Mouse (Mus musculus) v-Abl transformed pro-B cells (cell line): ENCODE data around the gene Sdk1.

Experiments used
- in situ Hi-C, 2 experiments: fragments of 400-800 bp; cut with MboI; formaldehyde crosslinking; loops; one replicate each; pipeline ENCODE4 v1.15.1; 2025; ENCODE audit not compliant: unreplicated experiment in 2 of 2

Sdk1 gene

DNA sequence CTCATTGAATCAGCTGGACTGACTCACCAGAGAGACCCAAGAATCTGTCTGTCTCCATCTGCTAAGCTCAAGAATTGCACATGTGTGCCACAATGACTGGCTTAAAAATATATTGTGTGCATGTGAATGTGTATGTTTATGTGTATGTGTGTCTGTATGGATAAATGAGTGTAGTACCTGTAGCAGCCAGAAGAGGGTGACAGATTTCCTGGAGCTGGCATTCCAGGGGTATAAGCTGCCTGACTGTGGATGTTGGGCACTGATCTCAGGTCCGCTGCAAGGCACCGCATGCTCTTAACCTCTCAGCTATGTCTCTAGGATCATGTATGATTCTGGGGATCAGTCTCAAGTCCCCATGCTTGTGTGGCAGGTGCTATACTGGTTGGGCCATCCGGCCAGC, 839.4 kb downstream of the Sdk1 start:
- in situ Hi-C loops, result no loop called here

DNA sequence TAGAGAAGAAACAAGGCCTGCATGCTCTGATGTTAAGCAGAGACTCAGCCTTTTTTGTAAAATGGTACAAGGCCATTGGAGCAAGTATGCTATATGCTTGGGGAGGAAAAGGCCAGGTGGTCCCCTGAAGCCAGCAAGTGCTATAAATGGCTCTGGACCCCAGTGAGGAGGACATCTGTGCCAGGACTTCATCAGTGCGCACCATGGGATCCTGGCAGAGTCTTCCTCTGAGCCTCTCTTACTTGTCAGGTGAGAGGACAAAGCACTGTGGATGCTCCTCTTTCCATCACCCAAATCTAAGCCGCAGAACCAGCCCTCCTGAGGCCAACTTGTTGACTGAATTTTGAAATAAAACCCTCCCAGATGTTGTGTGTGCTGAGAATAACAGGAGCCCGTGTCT, 839.8 kb downstream of the Sdk1 start:
- in situ Hi-C loops, result no loop called here

DNA sequence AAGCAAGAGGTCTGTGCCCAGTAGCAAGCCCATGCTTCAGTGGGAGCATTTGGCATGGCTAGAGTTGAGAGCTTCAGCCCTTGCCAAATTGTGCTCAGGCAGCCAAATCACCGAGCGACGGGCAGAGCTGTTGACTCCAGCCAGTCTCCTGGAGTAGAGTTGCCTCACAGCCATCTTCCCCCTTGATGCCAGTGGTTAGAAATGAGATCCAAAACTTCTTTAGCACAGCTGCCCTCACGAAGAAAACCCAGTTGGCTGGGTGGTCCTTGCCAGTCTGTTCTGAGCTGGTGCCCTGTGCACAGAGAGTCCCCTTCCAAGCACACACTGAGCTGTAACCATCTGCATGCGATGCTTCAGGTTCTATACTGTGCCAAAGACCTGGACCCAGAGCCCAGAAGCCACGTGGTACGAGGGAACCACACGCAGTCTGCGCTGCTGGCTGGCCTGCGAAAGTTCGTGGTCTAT, 855.1 kb downstream of the Sdk1 start:
- in situ Hi-C loops, result no loop called here

DNA sequence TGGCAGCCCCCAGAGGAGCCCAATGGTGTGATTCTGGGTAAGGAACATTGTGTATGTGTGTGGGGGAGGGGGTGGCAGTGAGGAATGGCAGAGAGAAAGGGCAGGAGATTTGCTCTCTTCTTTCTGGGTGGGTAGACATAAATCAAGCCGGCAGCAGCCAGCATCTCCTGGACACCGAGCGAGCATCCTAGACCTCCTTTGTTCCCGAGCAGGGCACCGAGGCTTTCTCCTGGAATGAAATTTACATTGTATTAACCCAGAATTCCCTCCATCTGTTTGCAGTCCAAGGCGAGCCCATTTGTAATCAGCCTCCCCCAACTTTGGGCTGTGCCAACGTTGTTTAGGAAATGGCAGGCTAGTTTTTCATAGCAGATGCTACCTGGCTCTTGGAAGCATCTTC, 858.9 kb downstream of the Sdk1 start:
- in situ Hi-C loops, result no loop called here

DNA sequence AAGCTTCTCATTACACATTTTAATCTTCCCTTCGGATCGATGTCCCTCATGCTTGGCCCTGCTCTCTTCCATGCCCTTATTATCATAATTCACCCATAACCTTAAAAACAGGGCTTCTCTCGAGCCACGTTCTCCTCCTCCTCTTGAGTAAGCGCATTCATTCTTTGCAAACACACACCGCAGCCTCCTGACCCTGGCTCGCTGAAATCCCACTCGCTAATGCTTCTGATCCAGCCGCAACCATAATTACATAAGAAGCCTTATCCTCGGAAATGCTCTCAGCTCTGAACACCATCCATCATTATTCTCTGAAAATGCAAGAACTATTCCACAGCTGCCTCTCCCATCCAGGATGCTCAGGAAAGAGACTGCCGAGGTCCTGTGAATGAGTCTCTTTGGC, 866.1 kb downstream of the Sdk1 start:
- in situ Hi-C loops, result no loop called here

DNA sequence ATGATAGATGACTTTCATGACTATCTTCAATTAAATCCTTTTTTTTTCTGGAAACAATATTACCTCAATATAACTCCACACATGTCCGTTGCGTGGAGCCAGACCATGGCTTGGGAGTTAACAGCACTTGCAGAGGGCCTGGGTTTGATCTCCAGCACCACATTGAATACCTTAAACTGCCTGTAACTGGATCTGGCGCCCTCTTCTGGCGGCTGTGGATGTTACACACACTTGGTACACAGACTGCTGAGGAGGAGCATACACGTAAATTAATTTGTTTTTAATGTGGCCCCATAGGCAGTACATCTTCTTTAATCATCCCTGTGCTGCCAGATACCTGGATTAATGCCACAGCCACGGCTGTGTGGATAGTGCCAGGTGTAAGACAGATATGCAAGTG, 870.7 kb downstream of the Sdk1 start:
- in situ Hi-C loops, result no loop called here

DNA sequence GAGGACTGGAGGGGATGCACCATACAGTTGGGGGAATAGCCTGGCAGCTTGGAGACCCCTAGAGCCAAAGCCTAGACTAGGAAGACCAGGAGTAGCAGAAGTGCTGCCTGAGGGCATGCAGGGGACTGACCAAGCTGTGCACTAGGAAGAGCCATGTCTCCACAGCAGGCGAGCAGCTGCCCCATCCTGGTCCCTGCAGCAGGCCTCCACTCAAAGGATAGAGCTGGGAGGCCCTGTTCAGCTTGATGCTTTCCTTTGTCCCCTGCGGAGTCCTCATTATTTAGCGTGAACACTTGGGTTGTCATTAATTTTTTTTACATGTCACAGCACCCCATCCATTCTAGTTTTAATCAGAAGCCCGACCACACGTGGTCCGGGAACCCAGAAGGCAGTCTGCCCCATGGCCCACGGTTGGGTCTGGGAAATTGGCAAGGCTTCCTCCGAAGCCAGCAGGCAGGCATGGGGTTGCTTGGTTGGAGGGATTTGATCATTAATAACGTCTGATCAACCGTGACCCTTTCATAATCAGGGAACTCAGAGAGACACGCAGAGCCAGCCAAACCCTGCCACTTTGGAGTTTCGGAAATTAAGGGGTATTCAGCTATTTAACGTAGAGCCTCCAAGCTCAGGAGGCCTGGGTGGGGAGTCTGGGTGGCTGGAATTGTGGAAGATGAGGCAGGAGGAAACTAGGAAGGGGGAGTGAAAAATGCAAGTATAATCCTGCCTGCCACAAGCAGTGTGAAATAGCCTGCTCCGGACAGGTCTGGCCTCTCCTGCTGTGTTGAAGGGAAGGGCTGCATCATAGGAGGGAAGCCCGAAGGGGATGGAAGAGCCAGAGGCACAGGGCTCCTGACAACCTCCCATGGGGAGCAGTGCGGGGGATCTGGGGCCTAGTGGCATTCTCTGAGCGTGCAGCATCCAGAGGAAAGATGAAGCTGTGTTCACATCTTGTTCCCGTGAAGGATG, 872.2 kb downstream of the Sdk1 start:
- in situ Hi-C loops, result no loop called here

DNA sequence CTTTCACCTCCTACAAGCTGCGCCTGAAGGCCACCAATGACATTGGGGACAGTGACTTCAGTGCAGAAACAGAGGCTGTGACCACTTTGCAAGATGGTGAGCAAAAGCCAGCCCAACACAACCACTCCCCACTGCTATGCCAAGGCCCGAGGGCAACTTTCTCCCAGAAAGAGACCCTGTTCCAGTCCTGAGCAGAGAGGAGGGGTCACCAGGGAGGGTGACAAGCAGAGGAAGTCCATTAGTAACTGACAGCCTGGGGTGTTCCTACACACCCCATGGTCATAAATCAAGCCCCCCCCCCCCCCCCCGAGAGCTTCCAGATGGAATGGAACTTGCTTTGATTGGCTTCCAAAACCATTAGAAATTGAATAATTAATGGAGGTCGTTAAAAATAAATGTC, 886.5 kb downstream of the Sdk1 start:
- in situ Hi-C loops, result no loop called here

DNA sequence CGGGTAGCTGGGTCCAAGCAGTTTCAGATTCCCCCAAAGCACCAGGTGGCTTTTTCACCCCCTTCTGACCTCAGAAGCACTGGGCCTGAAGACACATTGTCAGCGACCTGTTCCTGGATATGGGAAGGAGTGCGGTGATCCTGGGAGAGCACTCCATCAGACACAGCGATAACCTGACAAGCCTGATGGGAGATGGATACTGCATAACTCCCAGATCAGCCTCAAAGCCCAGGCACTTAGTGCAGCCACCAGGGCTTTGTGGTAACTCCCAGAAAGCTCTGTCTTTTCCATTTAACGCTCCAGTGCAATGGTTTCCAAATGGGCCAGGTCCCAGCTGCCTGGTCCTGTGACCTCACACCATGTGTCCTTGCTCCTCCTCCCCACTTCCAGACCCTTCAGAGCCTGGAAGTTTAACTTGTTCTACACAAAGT, 886.9 kb downstream of the Sdk1 start:
- in situ Hi-C loops, result no loop called here

DNA sequence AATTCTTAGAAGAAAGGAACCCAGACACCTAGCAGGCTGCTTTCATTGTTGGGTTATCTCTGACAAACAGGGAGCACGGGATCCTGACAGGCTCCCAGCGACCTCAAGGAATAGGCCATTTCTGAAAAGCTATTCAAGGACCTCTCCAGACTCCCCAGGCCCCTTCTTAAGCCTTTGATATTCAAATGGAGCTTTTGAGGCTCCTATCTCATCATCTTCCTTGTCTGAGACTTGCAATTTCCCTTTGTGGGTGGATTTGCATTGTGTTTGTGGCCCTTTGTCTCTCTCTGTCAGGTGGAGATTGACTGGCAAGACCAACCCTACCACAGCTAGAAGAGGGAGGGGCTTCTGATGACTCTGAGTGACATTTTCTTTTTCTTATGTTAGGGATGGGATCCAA, 888.7 kb downstream of the Sdk1 start:
- in situ Hi-C loops, result no loop called here

DNA sequence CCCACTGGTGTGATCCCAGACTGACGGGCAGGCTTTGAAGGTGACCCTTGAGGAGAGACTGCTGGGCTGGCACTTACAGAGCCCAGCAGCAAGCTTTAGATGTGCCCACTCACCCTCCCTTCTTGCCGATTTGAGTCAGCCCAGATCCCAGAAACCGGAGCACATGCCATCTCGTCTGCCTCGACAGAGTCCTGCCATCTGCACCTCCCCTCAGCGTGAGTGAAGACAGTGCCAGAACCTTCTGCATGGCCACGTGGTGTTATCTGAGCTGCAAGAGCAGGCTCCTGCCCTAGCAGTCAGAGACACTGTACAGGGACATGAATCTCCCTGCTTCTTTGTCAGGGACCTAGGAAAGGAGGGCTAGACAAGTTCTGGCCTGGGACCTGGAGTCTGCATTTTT, 898.7 kb downstream of the Sdk1 start:
- in situ Hi-C loops, result no loop called here

DNA sequence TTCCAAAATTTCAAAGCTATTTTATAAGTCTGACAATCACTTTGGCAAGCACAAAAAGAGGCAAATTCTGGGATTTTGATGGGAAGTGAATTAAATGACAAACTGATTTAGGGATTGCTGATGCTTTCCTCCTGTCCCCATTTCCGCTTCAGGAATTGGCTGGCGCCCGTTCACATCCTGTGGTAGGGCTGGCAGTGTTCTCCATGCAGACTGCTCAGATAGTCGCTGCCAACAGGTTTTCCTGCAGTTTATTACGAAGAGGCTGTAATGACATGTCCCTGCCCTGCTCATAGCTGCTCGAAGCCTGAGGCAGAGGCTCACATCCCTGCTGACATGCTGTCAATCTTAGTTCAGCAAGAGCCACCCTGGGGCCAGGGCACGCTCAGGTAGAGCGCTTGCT, 908.3 kb downstream of the Sdk1 start:
- in situ Hi-C loops, result no loop called here

DNA sequence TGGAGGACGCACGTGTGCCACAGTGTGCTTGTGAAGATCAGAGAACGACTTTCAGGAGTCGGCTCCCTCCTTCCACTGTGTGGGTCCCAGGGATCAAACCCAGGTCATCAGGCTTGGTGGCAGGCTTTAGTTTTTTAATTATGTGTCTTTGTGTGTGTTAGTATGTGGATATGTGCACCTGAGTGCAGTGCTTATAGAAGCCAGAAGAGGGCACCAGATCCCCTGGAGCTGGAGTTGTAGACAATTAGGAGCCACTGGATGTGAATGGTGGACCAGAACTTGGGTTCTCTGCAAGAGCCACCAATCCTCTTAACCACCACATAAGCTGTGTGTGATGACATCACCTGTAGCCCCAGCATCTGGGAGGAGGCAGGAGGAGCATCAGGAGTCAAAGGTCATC, 909.5 kb downstream of the Sdk1 start:
- in situ Hi-C loops, result loop anchor here in 1 of 2 experiments (5.0 kb wide), 1 partner anchor 297 kb away; no protein-coding TSS in a partner anchor

DNA sequence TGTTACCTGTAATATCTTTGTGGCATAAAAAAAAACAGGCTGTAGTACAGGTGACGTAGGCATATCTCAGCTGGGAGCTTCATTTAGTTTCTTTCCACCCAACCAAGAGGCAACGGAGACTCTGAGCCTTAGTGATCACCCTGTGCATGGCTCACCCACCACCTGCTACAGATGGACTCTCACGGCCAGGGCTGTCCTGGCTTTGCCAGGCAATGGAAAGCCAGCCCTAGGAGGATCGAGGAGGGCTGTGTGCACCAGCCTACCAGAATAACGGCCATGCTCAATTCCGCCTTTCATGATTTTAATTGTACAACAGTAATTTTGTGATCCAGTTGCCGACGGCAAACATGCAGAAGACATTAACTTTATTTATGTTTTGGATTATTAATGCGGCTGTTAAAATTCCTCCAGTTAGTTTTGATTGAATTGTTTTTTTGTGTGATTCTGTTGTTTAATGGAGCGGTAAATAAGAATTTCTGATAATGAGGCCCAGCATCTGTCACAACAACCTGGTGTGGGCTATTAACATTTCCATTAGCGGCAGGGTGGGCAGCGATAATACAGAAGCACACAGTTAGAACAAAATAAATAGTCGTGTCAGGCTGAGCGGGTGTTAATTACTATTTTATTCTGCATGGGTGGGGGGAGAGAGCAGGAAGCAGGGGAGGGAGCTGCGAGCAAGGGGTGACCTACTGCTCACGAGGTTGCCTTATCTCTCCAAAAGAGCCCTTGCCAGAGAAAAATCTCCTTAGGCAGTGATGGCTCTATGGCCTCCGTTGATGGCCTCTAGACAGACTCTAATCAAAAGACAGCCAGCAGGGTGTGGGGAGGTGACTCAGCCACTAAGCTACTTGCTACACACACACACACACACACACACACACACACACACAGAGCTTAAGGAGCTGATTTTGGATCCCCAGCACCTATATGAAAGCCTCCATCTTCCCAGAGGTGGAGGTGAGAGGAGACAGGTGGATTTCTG, 915.9 kb downstream of the Sdk1 start:
- in situ Hi-C loops, result no loop called here

DNA sequence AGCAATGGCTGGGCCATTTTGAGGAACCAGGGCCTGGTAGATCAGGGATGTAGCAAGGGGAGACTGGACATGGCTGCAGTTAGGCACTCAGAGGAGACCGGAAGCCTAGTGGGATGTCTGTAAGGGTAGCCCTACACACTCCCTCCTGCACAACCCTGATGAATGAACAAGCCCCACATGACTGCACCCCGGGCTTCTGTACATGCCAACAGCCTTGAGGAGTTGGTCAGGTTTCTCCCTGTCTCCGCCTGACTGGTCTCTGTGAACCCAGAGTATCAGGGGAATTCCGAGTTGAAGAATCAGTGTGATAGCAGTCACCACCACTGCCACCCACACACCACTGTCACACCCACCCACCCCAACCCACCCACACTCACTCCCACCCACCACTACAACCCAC, 922.2 kb downstream of the Sdk1 start:
- in situ Hi-C loops, result no loop called here

DNA sequence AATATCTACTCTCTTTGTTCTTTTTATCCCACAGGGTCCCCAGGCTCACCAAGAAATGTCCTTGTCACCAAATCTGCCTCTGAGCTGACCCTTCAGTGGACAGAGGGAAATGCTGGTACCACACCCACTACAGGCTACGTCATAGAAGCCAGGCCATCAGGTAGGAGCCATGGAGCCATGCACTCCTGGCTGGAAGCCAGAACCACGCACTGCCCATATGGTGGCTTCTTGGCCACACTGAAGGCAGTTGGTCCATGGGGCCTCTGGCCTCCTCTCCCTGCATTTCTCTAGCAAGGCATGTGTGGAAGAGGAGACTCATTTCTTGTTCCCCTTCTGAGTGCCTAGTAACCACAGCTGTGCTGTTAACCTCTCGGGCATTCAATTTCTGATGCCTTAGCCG, 932.3 kb downstream of the Sdk1 start:
- in situ Hi-C loops, result no loop called here

DNA sequence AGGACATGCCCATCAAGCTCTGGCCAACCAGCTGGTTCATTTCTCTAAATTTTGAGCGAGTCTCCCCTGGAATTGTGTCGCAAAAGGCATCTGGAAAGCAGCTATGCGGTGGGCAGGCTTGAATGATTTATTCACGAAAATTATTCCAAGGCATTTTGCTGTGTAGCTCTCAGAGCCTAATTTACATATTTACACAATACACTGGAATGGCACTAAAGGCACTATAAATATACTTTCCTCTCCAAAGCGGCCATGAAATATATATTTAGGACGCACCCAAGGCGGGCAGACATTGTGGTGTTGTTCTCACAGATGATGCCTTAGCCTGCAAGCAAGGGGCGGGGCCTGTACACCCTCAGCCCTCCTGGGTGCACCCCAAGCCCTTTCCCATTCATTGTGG, 936.9 kb downstream of the Sdk1 start:
- in situ Hi-C loops, result no loop called here

DNA sequence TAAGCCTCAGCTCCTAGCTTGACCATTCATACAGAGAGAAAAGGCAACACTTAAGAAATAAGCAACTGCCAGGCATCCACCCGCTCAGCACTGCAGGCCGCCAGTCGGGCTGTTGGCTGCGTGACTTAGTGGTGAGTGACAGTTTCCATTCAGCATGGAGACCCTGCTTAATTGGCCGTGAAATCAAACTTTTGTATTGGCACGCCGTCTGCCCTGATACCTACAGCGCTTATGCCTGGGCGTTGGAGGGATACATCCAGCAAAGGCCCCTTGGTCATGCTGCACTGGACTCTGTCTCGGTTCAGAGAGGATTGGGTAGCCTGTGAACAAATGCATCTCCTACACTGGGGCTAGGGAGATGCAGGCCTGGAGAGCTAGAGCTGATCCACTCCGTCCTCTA, 938.0 kb downstream of the Sdk1 start:
- in situ Hi-C loops, result no loop called here

DNA sequence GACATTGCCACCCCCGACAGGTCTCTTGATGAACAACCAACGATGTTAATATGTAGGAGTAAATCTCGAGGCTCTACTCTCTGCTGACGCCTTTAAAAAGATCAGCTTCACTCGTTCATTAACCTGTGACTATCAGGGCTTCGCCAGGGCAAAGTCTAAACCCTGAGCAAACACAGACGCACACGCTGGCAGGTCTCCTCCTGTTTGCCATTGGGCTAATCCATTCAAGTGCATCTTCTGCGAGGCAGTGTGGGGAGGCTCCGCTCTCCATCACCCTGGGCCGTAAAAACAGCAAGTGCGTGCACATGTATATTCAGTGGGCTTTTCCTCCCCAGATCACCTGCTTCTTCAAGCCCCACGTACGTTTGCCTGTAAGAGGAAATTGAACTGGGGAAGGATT, 940.6 kb downstream of the Sdk1 start:
- in situ Hi-C loops, result no loop called here

DNA sequence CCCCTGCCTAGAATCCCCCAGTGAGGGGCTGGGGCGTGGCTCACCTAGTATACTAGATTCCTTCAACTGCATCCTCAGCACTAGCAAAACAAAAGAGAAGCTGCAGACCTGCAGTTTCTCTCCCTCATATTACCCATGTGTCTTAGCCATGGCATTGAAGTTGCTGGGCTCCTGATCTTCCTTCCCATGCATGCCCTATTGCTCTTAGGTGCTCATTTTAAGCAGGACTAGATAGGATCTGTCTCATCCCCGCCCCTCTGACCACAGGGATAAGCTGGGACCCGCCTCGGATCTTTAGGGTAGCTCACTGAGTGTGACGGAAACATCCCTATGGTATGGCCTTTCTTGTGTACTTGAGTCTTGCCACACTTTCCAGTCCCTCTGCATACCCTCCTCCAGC, 947.5 kb downstream of the Sdk1 start:
- in situ Hi-C loops, result no loop called here

DNA sequence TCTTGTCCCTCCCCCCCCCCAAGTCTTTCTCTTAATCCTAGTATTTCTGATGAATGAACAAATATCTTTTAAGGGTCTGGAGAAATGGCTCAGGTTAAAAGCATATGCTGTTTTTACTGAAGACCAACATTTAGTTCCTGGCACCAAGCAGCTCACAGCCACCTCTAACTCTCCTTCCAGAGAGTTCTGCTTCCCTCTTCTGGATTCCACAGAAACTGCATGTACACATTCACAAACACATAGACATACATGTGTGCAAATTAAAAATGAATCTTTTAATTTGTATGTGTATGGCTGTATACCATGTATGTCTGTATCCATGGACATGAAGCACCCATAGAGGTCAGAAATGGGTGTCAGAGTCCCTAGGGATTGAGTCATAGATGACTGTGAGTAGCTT, 968.6 kb downstream of the Sdk1 start:
- in situ Hi-C loops, result no loop called here
